Mouse (Mus musculus) layer of hippocampus, postnatal 36 days (tissue): ENCODE measurements at regions not wholly inside any gene's neighbourhood (a gene's known extent, or its start where the extent isn't known, plus 50 kb on each side); places are given as distances from the start of the nearest gene placed in this dataset.

ENCODE experiments used
- DNase-seq, 2 experiments: peaks; one replicate each; pipeline ENCODE4 v3.0.0; 2022

DNA sequence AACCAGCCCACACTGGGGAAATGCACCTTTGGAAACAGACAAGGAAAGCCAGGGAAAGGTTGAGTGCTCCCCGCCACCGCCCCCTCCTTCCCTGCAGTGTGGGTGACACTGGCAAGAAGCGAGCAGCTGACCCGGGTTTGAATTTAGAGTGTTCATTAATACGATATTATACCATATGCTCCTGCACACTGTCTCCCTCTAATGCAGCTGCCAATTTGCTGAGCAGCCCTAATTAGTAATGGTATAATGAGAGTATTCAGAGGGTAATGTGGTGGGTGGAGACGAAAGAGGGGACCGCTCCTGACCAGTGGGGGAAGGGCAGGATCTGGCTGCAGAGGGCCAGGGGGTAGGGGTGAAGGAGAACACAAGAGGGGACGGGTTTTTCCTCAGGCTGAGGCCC, 111.9 kb upstream of the Lhx1 start:
- DNase-seq: no peak

GRCm38 (mm10) chr11:84634990-84635389, 109.7 kb upstream of the Lhx1 start:
- DNase-seq: no peak

GRCm38 (mm10) chr11:84633300-84633699, 108.0 kb upstream of the Lhx1 start:
- DNase-seq: no peak

DNA sequence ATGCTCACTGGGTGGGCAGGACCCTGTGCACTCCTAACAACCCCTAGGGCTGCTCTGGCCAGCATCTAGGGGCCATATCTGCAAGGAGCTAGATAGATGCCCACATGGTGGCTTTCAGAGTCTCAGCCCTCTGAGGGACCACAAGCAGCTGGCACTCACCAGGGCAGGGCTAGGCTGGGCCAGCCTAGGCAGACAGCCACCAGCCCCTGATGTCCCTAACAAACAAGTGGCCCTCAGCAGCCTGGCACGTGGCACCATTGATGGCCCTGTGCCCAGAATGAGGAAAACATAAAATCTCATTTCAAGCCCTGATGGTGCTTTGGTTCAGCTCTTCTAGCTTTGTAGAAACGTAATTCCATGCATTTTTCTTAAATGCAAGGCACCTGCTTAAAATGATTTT, 102.8 kb upstream of the Lhx1 start:
- DNase-seq: no peak

DNA sequence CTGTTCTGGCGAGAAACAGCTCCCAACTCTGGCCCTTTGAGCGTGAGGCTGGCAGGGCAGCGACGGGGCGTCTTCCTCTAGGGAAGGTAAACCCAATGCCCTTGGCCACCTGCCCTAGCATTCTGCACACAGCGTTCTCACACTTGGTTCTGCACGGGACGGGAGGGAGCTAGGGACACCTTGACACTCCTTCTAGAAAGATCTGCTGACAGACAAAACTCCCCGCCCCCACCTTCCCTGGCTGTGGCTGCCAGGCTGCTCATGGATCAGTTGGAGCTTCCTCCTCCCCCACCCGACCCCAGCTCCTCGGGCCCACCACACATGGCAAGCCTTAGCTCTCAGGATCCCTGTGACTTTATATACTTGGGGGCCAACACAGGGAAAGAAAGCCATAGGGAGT, 102.3 kb upstream of the Lhx1 start:
- no peak for DNase-seq

DNA sequence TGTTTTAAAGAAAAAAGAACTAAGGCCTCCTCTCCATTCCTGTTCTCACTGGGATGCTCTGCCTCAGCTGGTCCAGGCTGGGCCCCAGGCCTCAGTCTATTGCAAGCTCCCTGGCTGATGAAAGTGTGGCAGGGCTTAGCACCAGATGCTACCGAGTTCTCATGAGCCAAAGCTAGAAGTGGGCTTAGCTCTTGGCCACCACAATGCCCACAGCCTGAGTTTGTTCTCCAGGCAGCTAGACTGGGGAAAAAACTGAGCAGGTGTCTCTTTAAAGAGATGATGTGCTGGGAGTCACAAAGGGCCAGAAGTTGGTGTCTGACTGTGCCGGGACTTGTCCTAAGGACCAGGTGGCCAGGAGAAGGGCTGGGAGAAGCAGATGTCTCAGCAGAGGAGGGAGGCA, 101.9 kb upstream of the Lhx1 start:
- no peak for DNase-seq

DNA sequence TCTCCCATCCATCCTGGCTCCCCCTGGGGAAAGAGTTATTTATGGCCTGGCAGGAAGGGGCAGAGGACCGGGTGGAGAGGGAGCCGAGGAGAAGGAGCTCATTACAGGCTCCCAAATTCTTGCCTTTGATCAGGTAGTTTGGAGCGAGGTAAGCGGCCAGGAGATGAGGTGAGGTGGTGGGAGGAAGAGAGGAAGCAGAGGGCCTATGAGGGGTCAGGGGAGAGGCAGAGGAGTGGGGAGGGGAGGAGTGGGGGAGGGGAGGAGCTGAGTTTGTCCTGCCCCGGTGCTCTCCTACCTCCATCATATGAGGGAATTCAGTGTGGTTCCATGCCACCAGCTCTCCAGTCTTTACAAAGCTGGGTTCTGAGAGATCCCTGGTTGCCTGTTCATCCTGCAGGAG, 98.8 kb upstream of the Lhx1 start:
- DNase-seq: no peak

DNA sequence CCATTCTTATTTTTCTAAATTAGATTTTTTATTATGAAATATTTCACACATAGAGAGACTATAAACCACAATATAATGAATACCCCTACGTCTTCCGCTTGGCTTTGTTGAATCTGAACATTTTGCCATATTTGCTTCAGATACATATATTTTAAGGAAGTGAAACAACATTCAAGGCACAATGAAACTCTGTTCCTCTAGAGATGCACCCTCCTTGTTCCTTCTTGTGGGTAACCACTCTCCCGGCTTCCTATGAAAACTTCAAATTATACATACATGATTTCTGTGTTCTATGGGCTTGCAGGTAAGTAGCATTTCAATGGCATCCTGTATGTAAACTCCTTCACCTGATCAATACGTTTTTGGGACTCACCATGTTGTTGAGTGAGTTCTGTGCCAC, 94.4 kb upstream of the Lhx1 start:
- DNase-seq: no peak

- no peak for DNase-seq
Observed at GRCm38 (mm10) chr11:84618576-84618975, 93.2 kb upstream of the Lhx1 start.

GRCm38 (mm10) chr11:84612982-84613720, 87.8 kb upstream of the Lhx1 start:
- no peak for DNase-seq

DNA sequence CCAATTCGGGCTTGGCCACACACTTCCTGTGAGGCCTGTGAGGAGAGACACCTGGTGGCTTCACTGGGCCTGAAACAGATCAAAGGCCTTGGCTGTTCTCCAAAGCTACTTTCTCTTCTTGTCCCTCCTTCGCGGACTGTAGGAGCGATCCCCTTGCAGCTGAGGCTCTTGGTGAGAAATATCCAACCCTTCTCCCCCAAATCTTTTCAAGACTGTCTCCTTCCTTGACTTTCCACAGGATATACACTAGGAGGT, 86.2 kb upstream of the Lhx1 start:
- no peak for DNase-seq

DNA sequence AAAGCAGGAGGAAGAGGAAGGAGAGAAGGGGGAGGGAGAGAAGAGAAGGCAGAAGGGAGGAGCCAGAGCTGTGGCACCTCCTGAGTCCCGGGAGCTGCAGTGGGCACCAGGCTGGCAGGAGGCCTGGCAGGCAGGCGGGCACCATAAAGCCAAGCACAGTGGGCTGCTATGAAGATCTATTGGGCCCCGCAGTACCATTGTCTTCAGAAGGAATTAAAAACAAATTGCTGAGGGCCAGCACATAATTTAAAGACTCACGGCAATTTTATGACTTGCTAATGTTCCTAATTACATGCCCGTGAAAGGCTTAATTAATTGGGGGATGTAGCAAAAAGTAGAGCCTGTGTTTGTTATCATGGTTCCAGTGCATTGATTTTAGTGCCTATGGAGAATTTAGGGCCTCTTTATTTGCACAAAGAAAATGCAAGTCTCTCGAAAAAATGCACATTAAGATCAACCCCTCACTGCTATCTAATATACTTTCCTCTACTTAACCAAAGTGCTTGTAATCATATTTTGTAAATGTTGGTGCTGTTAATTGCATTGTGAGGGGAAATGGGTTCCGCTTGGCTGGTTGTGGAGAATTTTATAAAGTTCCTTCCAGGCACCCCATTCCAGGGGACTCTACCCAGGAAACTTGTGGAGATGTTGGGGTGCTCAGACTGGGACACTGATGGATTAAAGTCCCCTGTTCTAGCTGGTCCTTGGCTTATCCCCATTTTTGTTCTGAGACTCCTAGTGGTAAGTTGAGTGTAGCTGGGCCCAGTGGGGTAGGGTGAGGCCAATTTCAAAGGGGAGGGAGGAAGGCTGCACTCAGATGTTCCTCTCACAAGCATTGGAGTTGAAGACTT, 85.7 kb upstream of the Lhx1 start:
- DNase-seq: no peak

DNA sequence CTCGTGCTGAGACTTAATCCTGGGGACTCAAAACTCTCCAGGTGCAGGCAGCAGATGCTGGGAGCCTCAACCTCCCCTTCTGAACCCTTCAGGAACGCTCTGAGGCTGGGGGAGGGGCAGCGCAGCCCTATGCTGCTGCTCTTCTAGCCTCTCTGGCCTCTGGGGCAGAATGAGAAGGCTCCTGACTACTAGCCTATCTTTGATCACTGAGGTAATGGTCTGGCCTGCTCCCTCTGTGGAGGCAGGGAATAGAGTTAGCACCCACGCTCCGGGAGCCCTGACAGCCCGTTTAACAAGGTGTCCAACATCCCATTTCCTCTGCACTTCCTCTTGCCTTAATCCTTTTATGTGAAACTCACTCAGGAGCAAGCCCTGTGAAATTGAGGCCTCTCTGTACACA, 79.4 kb upstream of the Lhx1 start:
- DNase-seq: no peak

DNA sequence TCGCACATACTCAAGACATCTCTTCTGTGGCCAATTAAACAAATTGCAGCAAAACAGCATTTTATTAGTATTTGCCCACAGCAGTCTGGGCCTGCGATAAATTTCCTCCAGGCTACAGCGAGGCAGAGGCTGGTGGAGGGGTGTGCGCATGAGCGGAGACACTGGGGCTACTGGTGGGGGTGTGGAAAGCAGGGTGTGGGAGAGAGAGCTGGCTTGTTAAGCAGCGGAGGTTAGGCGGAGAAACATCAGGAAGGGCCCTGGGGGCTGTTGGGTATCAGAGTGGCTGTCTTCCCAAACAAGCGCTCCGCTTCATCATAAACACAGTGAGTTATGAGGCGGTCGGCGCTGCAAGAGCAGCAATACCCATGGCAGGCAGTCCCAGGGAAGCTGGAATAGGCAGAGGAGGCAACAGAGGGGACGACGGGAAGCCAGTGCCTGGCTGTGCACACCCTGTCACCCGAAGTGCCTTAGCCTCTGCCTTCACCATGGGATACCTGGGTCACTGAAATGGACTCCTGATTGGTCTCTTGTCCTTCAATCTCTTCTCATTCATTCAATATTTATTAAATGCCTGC, 74.0 kb upstream of the Lhx1 start:
- peak in 1 of 2 experiments; percentile 3 for DNase-seq

GRCm38 (mm10) chr11:84597572-84598295, 72.4 kb upstream of the Lhx1 start:
- DNase-seq: no peak

DNA sequence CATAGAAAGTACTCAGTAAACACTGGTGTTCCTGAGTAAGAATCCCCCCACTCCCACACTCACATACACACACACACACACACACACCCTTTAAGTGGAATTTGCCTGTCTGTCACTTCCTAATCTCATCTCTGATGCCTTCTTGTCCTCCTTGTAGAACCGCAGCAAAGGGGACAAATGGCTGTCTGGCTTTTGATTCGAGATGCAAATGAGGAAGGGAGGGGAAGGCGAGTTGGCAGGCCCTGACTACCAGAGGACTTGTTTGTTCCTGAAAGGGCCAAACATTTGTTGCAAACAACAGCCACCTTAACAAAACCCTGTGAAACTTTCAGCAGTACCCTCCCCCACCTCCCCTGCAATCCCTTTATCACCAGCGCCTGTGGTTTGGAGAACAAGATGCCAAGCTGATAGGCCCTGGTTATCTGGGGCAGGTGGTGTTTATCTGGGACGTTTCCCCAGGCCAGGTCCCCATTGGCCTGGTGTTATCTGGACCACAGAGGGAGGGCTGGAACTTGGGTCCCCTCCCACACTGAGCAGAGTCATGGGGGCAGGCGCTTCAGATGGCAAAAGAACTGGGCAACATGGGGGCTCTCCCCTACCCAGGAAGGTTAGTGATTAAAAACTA, 67.5 kb upstream of the Lhx1 start:
- no peak for DNase-seq

- DNase-seq: no peak
Observed at GRCm38 (mm10) chr11:84587107-84587506, 61.8 kb upstream of the Lhx1 start.

DNA sequence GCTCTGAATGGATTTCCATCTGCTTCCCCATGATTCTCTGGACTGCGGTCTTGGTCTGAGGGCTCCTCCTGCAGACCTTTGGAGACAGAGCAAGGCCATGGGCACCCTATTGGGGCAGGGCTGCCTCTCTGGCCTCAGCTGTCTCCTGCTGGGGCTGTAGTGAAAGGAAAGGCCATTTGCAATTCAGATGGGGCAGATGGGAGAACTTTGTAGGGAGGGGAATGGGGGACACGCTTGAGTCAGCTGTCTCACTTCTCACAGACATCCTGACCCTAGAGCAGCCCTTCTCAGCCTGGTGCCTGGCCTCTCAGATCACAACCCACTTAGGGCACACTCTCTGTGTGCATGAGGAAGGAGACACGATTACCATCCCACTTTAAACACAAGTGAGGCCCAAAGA, 60.3 kb upstream of the Lhx1 start:
- DNase-seq: no peak

- no peak for DNase-seq
Observed at GRCm38 (mm10) chr11:84578805-84579541, 53.6 kb upstream of the Lhx1 start.
